27 mouse cellular contexts compared by ENCODE assay signal in genomic region chr2:168848553-168848952, GRCm38 (mm10).
DNase-seq lines count a peak whose midpoint lies in the region; ATAC-seq and TF ChIP-seq lines count a peak whose summit lies in the region.
"Had no signal": no experiment of that assay in that cellular context is flagged by ENCODE, and none has a peak within 500 bp of the region (broad histone marks: within the 10 kb centered on the region; RNA-seq: fewer than 3 reads in every experiment).

No protein-coding gene starts in this region.

- peak; percentile 35 to 61 for DNase-seq in cerebellum, postnatal 14 days
- no peak for DNase-seq in cerebellum, adult 9-10 months
- DNase-seq in hindbrain, postnatal 0 days (ENCODE audit: low spot score) = peak; percentile 37
- no peak for DNase-seq in hindbrain, embryonic 14.5 days (ENCODE audit: low spot score)
- DNase-seq in midbrain, embryonic 14.5 days = peak; percentile 41
- DNase-seq in frontal cortex, postnatal 25 days (ENCODE audit: low spot score in 2 of 2) = no peak
- DNase-seq: adrenal gland, postnatal 10 days; adrenal gland, postnatal 36 days; B cell, adult 2 months; cerebellum, adult 11 months; cerebellum, adult 2 months; cerebellum, postnatal 25 days; embryo, embryonic 11 days; gastrocnemius, adult 2 months; gastrocnemius, postnatal 14 days; heart, adult 11 months had no signal

- no peak overlapping the region for H3K4me2 ChIP-seq in hindbrain, postnatal 0 days (ENCODE audit: low read depth, low read length)
- no peak overlapping the region for H3K4me2 ChIP-seq in hindbrain, embryonic 14.5 days (replicated peaks)
- H3K4me2 ChIP-seq in midbrain, embryonic 14.5 days (ENCODE audit: low read length) = no peak overlapping the region
- H3K4me2 ChIP-seq in midbrain, embryonic 15.5 days = no peak overlapping the region
- H3K4me2 ChIP-seq: embryonic facial prominence, embryonic 13.5 days; forebrain, embryonic 15.5 days; hindbrain, embryonic 12.5 days had no signal

- H3K36me3 ChIP-seq in hindbrain, postnatal 0 days (ENCODE audit: insufficient read depth, low read length) = no peaks in the 10 kb centered on the region
- H3K36me3 ChIP-seq in hindbrain, embryonic 14.5 days (replicated peaks; ENCODE audit: control insufficient read depth, insufficient read depth) = no peaks in the 10 kb centered on the region
- no peaks in the 10 kb centered on the region for H3K36me3 ChIP-seq in midbrain, embryonic 14.5 days (ENCODE audit: control insufficient read depth, insufficient read depth, low read length)
- H3K36me3 ChIP-seq in midbrain, embryonic 15.5 days (replicated peaks) = no peaks in the 10 kb centered on the region
- H3K36me3 ChIP-seq: embryonic facial prominence, embryonic 10.5 days; embryonic facial prominence, embryonic 13.5 days; forebrain, embryonic 15.5 days; G1E; hindbrain, embryonic 12.5 days had no signal

- ATAC-seq in hindbrain, postnatal 0 days = no peak
- ATAC-seq in hindbrain, embryonic 14.5 days (ENCODE audit: low FRiP score) = no peak
- ATAC-seq in midbrain, embryonic 14.5 days (ENCODE audit: low FRiP score, low TSS enrichment) = no peak
- ATAC-seq in midbrain, embryonic 15.5 days (replicated peaks) = no peak
- ATAC-seq: forebrain, embryonic 15.5 days; hindbrain, embryonic 16.5 days; inflammation-experienced regulatory T-cells, adult 6 months; intestine, embryonic 16.5 days; Patski had no signal

- no peak overlapping the region for H3K4me3 ChIP-seq in hindbrain, postnatal 0 days (ENCODE audit: low read length)
- no peak overlapping the region for H3K4me3 ChIP-seq in hindbrain, embryonic 14.5 days (replicated peaks; ENCODE audit: low read length)
- H3K4me3 ChIP-seq in midbrain, embryonic 14.5 days (replicated peaks; ENCODE audit: low read depth, low read length) = no peak overlapping the region
- H3K4me3 ChIP-seq in midbrain, embryonic 15.5 days = no peak overlapping the region
- H3K4me3 ChIP-seq: embryonic facial prominence, embryonic 10.5 days; embryonic facial prominence, embryonic 13.5 days; erythroblast, embryonic 14.5 days; forebrain, embryonic 15.5 days; gastrocnemius, adult 2 months; hindbrain, embryonic 12.5 days had no signal

- 60% methylated on average over 3 of the region's 3 CpGs for whole genome bisulfite sequencing in hindbrain, postnatal 0 days
- WGBS in hindbrain, embryonic 14.5 days = 89% methylated on average over 3 of the region's 3 CpGs
- WGBS in midbrain, embryonic 14.5 days = 91% methylated on average over 3 of the region's 3 CpGs
- WGBS in midbrain, embryonic 15.5 days = 81% methylated on average over 3 of the region's 3 CpGs

- no peak overlapping the region for H3K27ac ChIP-seq in hindbrain, postnatal 0 days
- no peak overlapping the region for H3K27ac ChIP-seq in hindbrain, embryonic 14.5 days
- no peak overlapping the region for H3K27ac ChIP-seq in midbrain, embryonic 14.5 days (replicated peaks; ENCODE audit: low read depth, low read length)
- no peak overlapping the region for H3K27ac ChIP-seq in midbrain, embryonic 15.5 days
- H3K27ac ChIP-seq: embryonic facial prominence, embryonic 10.5 days; embryonic facial prominence, embryonic 13.5 days; forebrain, embryonic 15.5 days; gastrocnemius, adult 2 months; hindbrain, embryonic 12.5 days had no signal

- no peaks in the 10 kb centered on the region for H3K4me1 ChIP-seq in hindbrain, postnatal 0 days (ENCODE audit: insufficient read depth, low read length)
- H3K4me1 ChIP-seq in hindbrain, embryonic 14.5 days (replicated peaks; ENCODE audit: control insufficient read depth, insufficient read depth, low read length) = no peaks in the 10 kb centered on the region
- H3K4me1 ChIP-seq in midbrain, embryonic 14.5 days (ENCODE audit: control insufficient read depth, insufficient read depth, low read length) = no peaks in the 10 kb centered on the region
- H3K4me1 ChIP-seq in midbrain, embryonic 15.5 days = no peaks in the 10 kb centered on the region
- H3K4me1 ChIP-seq: embryonic facial prominence, embryonic 13.5 days; forebrain, embryonic 15.5 days; hindbrain, embryonic 12.5 days had no signal

- H3K9ac ChIP-seq in hindbrain, postnatal 0 days (replicated peaks; ENCODE audit: low read length) = no peak overlapping the region
- H3K9ac ChIP-seq in hindbrain, embryonic 14.5 days = no peak overlapping the region
- no peak overlapping the region for H3K9ac ChIP-seq in midbrain, embryonic 14.5 days (replicated peaks; ENCODE audit: low read length)
- H3K9ac ChIP-seq in midbrain, embryonic 15.5 days = no peak overlapping the region
- H3K9ac ChIP-seq: embryonic facial prominence, embryonic 13.5 days; forebrain, embryonic 15.5 days; hindbrain, embryonic 12.5 days had no signal

- TF ChIP-seq CTCF in hindbrain, postnatal 0 days (IDR thresholded peaks at IDR 0.05; ENCODE audit: low read depth) = no peak

- no peaks in the 10 kb centered on the region for H3K27me3 ChIP-seq in hindbrain, postnatal 0 days (ENCODE audit: insufficient read depth, low read length)
- peaks cover 4% of the 10 kb centered on the region; the same call in 1 of the 2 replicates for H3K27me3 ChIP-seq in hindbrain, embryonic 14.5 days (ENCODE audit: control insufficient read depth, insufficient read depth, low read length)
- no peaks in the 10 kb centered on the region for H3K27me3 ChIP-seq in midbrain, embryonic 14.5 days (ENCODE audit: control insufficient read depth, insufficient read depth, low read length)
- no peaks in the 10 kb centered on the region for H3K27me3 ChIP-seq in midbrain, embryonic 15.5 days (replicated peaks)
- H3K27me3 ChIP-seq: embryonic facial prominence, embryonic 13.5 days; forebrain, embryonic 15.5 days; Patski had no signal

- no peaks in the 10 kb centered on the region for H3K9me3 ChIP-seq in hindbrain, postnatal 0 days (ENCODE audit: low read length)
- H3K9me3 ChIP-seq in hindbrain, embryonic 14.5 days (ENCODE audit: control insufficient read depth, low read length) = no peaks in the 10 kb centered on the region
- no peaks in the 10 kb centered on the region for H3K9me3 ChIP-seq in midbrain, embryonic 14.5 days (ENCODE audit: control insufficient read depth, low read length)
- H3K9me3 ChIP-seq in midbrain, embryonic 15.5 days = no peaks in the 10 kb centered on the region
- H3K9me3 ChIP-seq: embryonic facial prominence, embryonic 10.5 days; embryonic facial prominence, embryonic 13.5 days; forebrain, embryonic 15.5 days; hindbrain, embryonic 12.5 days had no signal

Comparison
In these comparisons a context has a peak if more than half of its experiments do, and no peak if none do; other contexts are left out.
1. DNase-seq: peak in cerebellum, postnatal 14 days (2 of 2), hindbrain, postnatal 0 days (single experiment) and midbrain, embryonic 14.5 days (single experiment); none in cerebellum, adult 9-10 months (single experiment), hindbrain, embryonic 14.5 days (single experiment) and frontal cortex, postnatal 25 days (0 of 2).